Mouse (Mus musculus) megakaryocyte, embryonic 14.5 days (primary cell): Measurements from ENCODE around the gene Fndc4.

ENCODE experiments used
- FLI1 ChIP-seq: IDR thresholded peaks from 2 replicates; pipeline ENCODE4 v1.6.1; 2012; ENCODE audit warnings: low read length, inconsistent platforms, mixed read lengths
- GATA1 ChIP-seq: IDR thresholded peaks from 3 replicates; pipeline ENCODE4 v1.6.1; 2012; ENCODE audit warnings: mixed read lengths, low read length, inconsistent platforms, borderline replicate concordance

DNA sequence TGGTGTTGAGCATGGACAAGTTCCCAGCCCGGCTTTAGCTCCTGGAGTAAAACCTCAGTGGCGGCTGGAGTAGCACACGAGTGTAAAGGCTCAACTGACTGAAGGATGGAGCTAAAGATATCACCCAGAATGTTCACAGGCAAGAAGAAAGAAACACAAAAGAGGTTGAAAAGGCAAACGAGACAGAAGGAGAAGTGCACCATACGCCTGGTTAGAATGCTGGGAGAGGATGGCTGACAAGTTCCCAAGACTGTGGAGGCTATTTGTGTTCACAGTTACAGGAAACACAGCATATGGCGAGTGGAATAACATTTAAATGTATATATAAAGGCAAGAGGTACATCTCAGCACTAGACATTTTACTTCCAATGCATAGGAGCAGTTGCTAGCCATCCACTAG is 22.9 kb downstream of the Fndc4 start:
- TF ChIP-seq GATA1 (no peak), FLI1 (no peak)
